Mouse (Mus musculus) left cerebral cortex, postnatal 36 days (tissue): ENCODE results near the gene Lsmem1. TPM values are rescaled to one million over a fixed set of nuclear protein-coding genes. Genes with fewer than 3 reads are reported as not detected.

ENCODE experiments used
- DNase-seq, 2 experiments: peaks; one replicate each; pipeline ENCODE4 v3.0.0; 2021 to 2022; ENCODE audit warnings: low spot score in 2 of 2, mixed read lengths in 1 of 2
- intact Hi-C: fragments of 180-260 bp; cut with DNase I; formaldehyde crosslinking; loops from one replicate; pipeline ENCODE4 v1.15.1; 2025
- total RNA-seq, 2 experiments: library from RNA; stranded (reverse); gene quantifications; 2 replicates each; pipeline ENCODE4 v1.2.3; 2021

Gene Lsmem1
- 1 to 10 TPM; 1.3 to 1.8 TPM for total RNA-seq

- DNase-seq: peak; percentile 17 to 30
- intact Hi-C loops: no loop called here
These were observed at the start of gene Lsmem1 for GRCm38 (mm10) chr12:40199302-40199701. Gene Lsmem1 (minus strand): TSS chr12:40199490.

- intact Hi-C loops: no loop called here
- no peak for DNase-seq
These were observed 49.3 kb upstream of the Lsmem1 start, which contains the start of gene Ifrd1 for GRCm38 (mm10) chr12:40248454-40249180. Gene Ifrd1 (minus strand): TSS chr12:40248504.

GRCm38 (mm10) chr12:40247976-40248375, 48.7 kb upstream of the Lsmem1 start:
- no peak for DNase-seq
- intact Hi-C loops: no loop called here

GRCm38 (mm10) chr12:40247384-40247783, 48.1 kb upstream of the Lsmem1 start:
- intact Hi-C loops: no loop called here
- DNase-seq: no peak

GRCm38 (mm10) chr12:40245434-40245970, 46.2 kb upstream of the Lsmem1 start:
- intact Hi-C loops: no loop called here

GRCm38 (mm10) chr12:40244926-40245325, 45.6 kb upstream of the Lsmem1 start:
- intact Hi-C loops: no loop called here
- DNase-seq: no peak

More at GRCm38 (mm10) chr12:40245434-40245970, 46.2 kb upstream of the Lsmem1 start:
- DNase-seq: no peak

- intact Hi-C loops: no loop called here
- DNase-seq: peak in 1 of 2 experiments; percentile 27
These were observed 44.5 kb upstream of the Lsmem1 start for GRCm38 (mm10) chr12:40243821-40244221.

- intact Hi-C loops: no loop called here
- DNase-seq: no peak
These were observed 44.0 kb upstream of the Lsmem1 start for GRCm38 (mm10) chr12:40243241-40243640.

- intact Hi-C loops: no loop called here
- no peak for DNase-seq
These were observed 39.9 kb upstream of the Lsmem1 start for GRCm38 (mm10) chr12:40239161-40239560.

GRCm38 (mm10) chr12:40232231-40232630, 32.9 kb upstream of the Lsmem1 start:
- intact Hi-C loops: no loop called here
- no peak for DNase-seq

GRCm38 (mm10) chr12:40231632-40232031, 32.3 kb upstream of the Lsmem1 start:
- intact Hi-C loops: no loop called here

GRCm38 (mm10) chr12:40224171-40224880, 25.0 kb upstream of the Lsmem1 start:
- intact Hi-C loops: no loop called here
- DNase-seq: no peak

More at GRCm38 (mm10) chr12:40231632-40232031, 32.3 kb upstream of the Lsmem1 start:
- DNase-seq: peak; percentile 36 to 41

GRCm38 (mm10) chr12:40223676-40224075, 24.4 kb upstream of the Lsmem1 start:
- DNase-seq: no peak
- intact Hi-C loops: no loop called here

GRCm38 (mm10) chr12:40223082-40223619, 23.9 kb upstream of the Lsmem1 start:
- peak; percentile 99 for DNase-seq
- intact Hi-C loops: no loop called here

- DNase-seq: peak; percentile 97
- intact Hi-C loops: no loop called here
These were observed 23.2 kb upstream of the Lsmem1 start for GRCm38 (mm10) chr12:40222251-40223081.

- DNase-seq: no peak
- intact Hi-C loops: no loop called here
These were observed 22.3 kb upstream of the Lsmem1 start for GRCm38 (mm10) chr12:40221611-40222010.

GRCm38 (mm10) chr12:40220896-40221295, 21.6 kb upstream of the Lsmem1 start:
- DNase-seq: no peak

GRCm38 (mm10) chr12:40220001-40220570, 20.8 kb upstream of the Lsmem1 start:
- peak in 1 of 2 experiments; percentile 24 for DNase-seq
- intact Hi-C loops: no loop called here

More at GRCm38 (mm10) chr12:40220896-40221295, 21.6 kb upstream of the Lsmem1 start:
- intact Hi-C loops: no loop called here

GRCm38 (mm10) chr12:40218430-40218945, 19.2 kb upstream of the Lsmem1 start:
- intact Hi-C loops: no loop called here
- no peak for DNase-seq
